Comparison of ENCODE assay signal across 21 mouse cellular contexts in the genomic region with DNA sequence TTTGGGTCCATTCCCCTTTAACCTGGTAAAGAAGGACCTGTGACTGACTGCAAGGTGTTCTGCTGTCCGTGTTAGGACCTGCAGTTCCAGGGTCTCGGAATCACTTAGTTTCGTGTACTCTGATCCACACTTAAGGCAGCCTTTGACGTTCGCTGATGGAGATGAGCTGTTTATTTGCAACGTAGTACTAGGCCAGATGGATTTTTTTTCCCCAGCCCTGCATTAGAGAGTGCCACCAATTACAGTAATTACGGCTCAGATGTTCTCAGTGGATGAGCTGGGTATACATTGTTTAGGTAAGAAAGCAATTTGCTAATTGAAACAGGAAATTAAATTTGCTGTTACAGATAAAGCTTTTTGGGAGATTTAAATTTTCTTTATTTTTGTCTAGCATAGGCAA. TPM values are rescaled to one million over a fixed set of nuclear protein-coding genes. Genes with fewer than 3 reads are reported as not detected.
DNase-seq lines count a peak whose midpoint lies in the region; ATAC-seq and TF ChIP-seq lines count a peak whose summit lies in the region.
"Had no signal": no experiment of that assay in that cellular context is flagged by ENCODE, and none has a peak within 500 bp of the region (broad histone marks: within the 10 kb centered on the region; RNA-seq: fewer than 3 reads in every experiment).

No protein-coding gene starts in this region.

- H3K4me1 ChIP-seq in forebrain, embryonic 16.5 days (replicated peaks; ENCODE audit: control insufficient read depth, insufficient read depth, low read length), result peaks cover 8% of the 10 kb centered on the region
- H3K4me1 ChIP-seq in forebrain, embryonic 11.5 days (replicated peaks; ENCODE audit: control insufficient read depth, insufficient read depth, low read length), result no peaks in the 10 kb centered on the region
- peaks cover 2% of the 10 kb centered on the region; the same call in 1 of the 2 replicates for H3K4me1 ChIP-seq in testis, adult 2 months (ENCODE audit: control insufficient read depth, insufficient read depth, low read length)
- H3K4me1 ChIP-seq: embryonic facial prominence, embryonic 13.5 days had no signal

- H3K4me2 ChIP-seq in forebrain, embryonic 16.5 days (ENCODE audit: low read length), result no peak overlapping the region
- H3K4me2 ChIP-seq in forebrain, embryonic 11.5 days (ENCODE audit: low read depth, low read length, severe bottlenecking), result no peak overlapping the region
- H3K4me2 ChIP-seq: embryonic facial prominence, embryonic 13.5 days; hindbrain, embryonic 15.5 days had no signal

- H3K36me3 ChIP-seq in forebrain, embryonic 16.5 days (ENCODE audit: control insufficient read depth, insufficient read depth), result no peaks in the 10 kb centered on the region
- H3K36me3 ChIP-seq in forebrain, embryonic 11.5 days (ENCODE audit: control insufficient read depth, insufficient read depth, low read length), result no peaks in the 10 kb centered on the region
- H3K36me3 ChIP-seq in testis, adult 2 months (ENCODE audit: control insufficient read depth, insufficient read depth, low read length), result no peaks in the 10 kb centered on the region
- H3K36me3 ChIP-seq: hindbrain, embryonic 15.5 days had no signal

- 0 out of 2 replicates have a peak, but pooled peaks have one; percentile 39 for ATAC-seq in forebrain, embryonic 16.5 days
- no peak for ATAC-seq in forebrain, embryonic 11.5 days (replicated peaks; ENCODE audit: low FRiP score)
- ATAC-seq: activated CD4-positive, CD25-positive, alpha-beta regulatory T cell, adult 4 months; inflammation-experienced regulatory T-cells, adult 6 months; intestine, postnatal 0 days; Patski had no signal

- no peak for TF ChIP-seq POLR2A in testis, adult 2 months (IDR thresholded peaks at IDR 0.05; ENCODE audit: control insufficient read depth, low read depth, low read length)

- no peak overlapping the region for H3K4me3 ChIP-seq in forebrain, embryonic 16.5 days (replicated peaks; ENCODE audit: low read length)
- no peak overlapping the region for H3K4me3 ChIP-seq in forebrain, embryonic 11.5 days (ENCODE audit: low read depth, low read length)
- no peak overlapping the region for H3K4me3 ChIP-seq in testis, adult 2 months (ENCODE audit: control insufficient read depth, low read depth, low read length)
- H3K4me3 ChIP-seq: embryonic facial prominence, embryonic 13.5 days; heart, embryonic 10.5 days; hindbrain, embryonic 15.5 days had no signal

- no peak overlapping the region for H3K9ac ChIP-seq in forebrain, embryonic 16.5 days (replicated peaks; ENCODE audit: low read depth, low read length)
- H3K9ac ChIP-seq in forebrain, embryonic 11.5 days (ENCODE audit: low read length), result no peak overlapping the region
- H3K9ac ChIP-seq: embryonic facial prominence, embryonic 13.5 days; hindbrain, embryonic 15.5 days had no signal

- DNase-seq in cerebellum, adult 9-11 months, result peak; percentile 1
- DNase-seq in cerebellum, adult 8-10 months, result no peak
- no peak for DNase-seq in forebrain, embryonic 11.5 days (ENCODE audit: low spot score)
- DNase-seq in testis, postnatal 10 days (ENCODE audit: low spot score), result no peak
- DNase-seq in kidney, postnatal 10 days, result no peak
- DNase-seq: adrenal gland, postnatal 14 days; cerebellum, adult 2 months; cerebellum, postnatal 36 days; gastrocnemius, postnatal 10 days; heart, adult 18-20 months; heart, postnatal 10 days; heart, postnatal 4 days had no signal

- 59% methylated on average over 7 of the region's 7 CpGs for WGBS in forebrain, embryonic 16.5 days
- WGBS in forebrain, embryonic 11.5 days, result 85% methylated on average over 7 of the region's 7 CpGs

- no peaks in the 10 kb centered on the region for H3K9me3 ChIP-seq in forebrain, embryonic 16.5 days (ENCODE audit: control insufficient read depth, low read length)
- H3K9me3 ChIP-seq in forebrain, embryonic 11.5 days (ENCODE audit: control insufficient read depth, low read length), result no peaks in the 10 kb centered on the region
- H3K9me3 ChIP-seq: embryonic facial prominence, embryonic 13.5 days; heart, embryonic 10.5 days; hindbrain, embryonic 15.5 days had no signal

- no peak overlapping the region; the same call in 1 of the 2 replicates for H3K27ac ChIP-seq in forebrain, embryonic 16.5 days (ENCODE audit: low read length)
- H3K27ac ChIP-seq in forebrain, embryonic 11.5 days (ENCODE audit: low read depth, low read length), result no peak overlapping the region
- H3K27ac ChIP-seq in testis, adult 2 months (ENCODE audit: control insufficient read depth, insufficient read depth, low read depth, low read length), result peak overlapping the region; percentile 45
- H3K27ac ChIP-seq: embryonic facial prominence, embryonic 13.5 days; heart, embryonic 10.5 days; hindbrain, embryonic 15.5 days had no signal

- no peaks in the 10 kb centered on the region for H3K27me3 ChIP-seq in forebrain, embryonic 16.5 days (replicated peaks; ENCODE audit: control insufficient read depth, insufficient read depth, low read length)
- H3K27me3 ChIP-seq in forebrain, embryonic 11.5 days (ENCODE audit: control insufficient read depth, insufficient read depth, low read length), result no peaks in the 10 kb centered on the region
- H3K27me3 ChIP-seq in testis, adult 2 months (ENCODE audit: control insufficient read depth, insufficient read depth, low read length), result no peaks in the 10 kb centered on the region
- H3K27me3 ChIP-seq: embryonic facial prominence, embryonic 13.5 days; hindbrain, embryonic 15.5 days; Patski had no signal

- no peak for TF ChIP-seq CTCF in testis, adult 2 months (IDR thresholded peaks at IDR 0.05; ENCODE audit: control insufficient read depth, insufficient read depth, insufficient replicate concordance, low read depth, low read length)

RNA-seq across cellular contexts. Expression of a gene that starts 50.6 kb away (rescaled TPM):
- 117 and 128 TPM in 2 replicates for polyA plus RNA-seq in forebrain, embryonic 16.5 days (2015; fragmentation: Nextera tagmentation; extraction: Ambion mirVana)
- 76.7 and 79.5 TPM in 2 replicates for polyA plus RNA-seq in forebrain, embryonic 11.5 days (2014; fragmentation: Nextera tagmentation; extraction: Ambion mirVana)
- polyA plus RNA-seq in testis, adult 2 months (2012; rRNA removed), result 196 and 222 TPM in 2 replicates
